Mouse (Mus musculus) midbrain, embryonic 11.5 days (tissue): ENCODE measurements around the gene Grik1. TPM values are rescaled to one million over a fixed set of nuclear protein-coding genes. Genes with fewer than 3 reads are reported as not detected.

Experiments used
- ATAC-seq: fragments of 200-750 bp; cut with Nextera tagmentation; 2 replicates; pipeline ENCODE4 v1.8.0; 2017; ENCODE audit warnings: moderate TSS enrichment, moderate library complexity; ENCODE audit not compliant: low FRiP score
- DNase-seq: peaks from one replicate; pipeline ENCODE4 v3.0.0; 2015; ENCODE audit warnings: low spot score; ENCODE audit errors: missing footprints
- H3K27ac ChIP-seq: fragments of 300-500 bp; sonication (generic); 2 replicates; pipeline ENCODE4 v1.5.1; 2014; ENCODE audit warnings: low read depth, low read length
- H3K27me3 ChIP-seq: fragments of 300-500 bp; sonication (generic); 2 replicates; pipeline ENCODE4 v1.6.1; 2014; ENCODE audit warnings: mild to moderate bottlenecking, low read length, moderate library complexity, mixed read lengths; ENCODE audit not compliant: control insufficient read depth, insufficient read depth
- H3K36me3 ChIP-seq: fragments of 300-500 bp; sonication (generic); 2 replicates; pipeline ENCODE4 v1.6.1; 2014; ENCODE audit warnings: mild to moderate bottlenecking, low read length, moderate library complexity, mixed read lengths; ENCODE audit not compliant: control insufficient read depth, insufficient read depth
- H3K4me1 ChIP-seq: fragments of 300-500 bp; sonication (generic); 2 replicates; pipeline ENCODE4 v1.6.1; 2014; ENCODE audit warnings: low read length; ENCODE audit not compliant: control insufficient read depth, insufficient read depth
- H3K4me2 ChIP-seq: fragments of 300-500 bp; sonication (generic); 2 replicates; pipeline ENCODE4 v1.6.1; 2014; ENCODE audit warnings: mild to moderate bottlenecking, moderate library complexity
- H3K4me3 ChIP-seq: fragments of 300-500 bp; sonication (generic); 2 replicates; pipeline ENCODE4 v1.5.1; 2014; ENCODE audit warnings: low read depth, low read length
- H3K9ac ChIP-seq: fragments of 300-500 bp; sonication (generic); 2 replicates; pipeline ENCODE4 v1.6.1; 2014; ENCODE audit warnings: low read length
- H3K9me3 ChIP-seq: fragments of 300-500 bp; sonication (generic); 2 replicates; pipeline ENCODE4 v1.6.1; 2016; ENCODE audit warnings: low read length; ENCODE audit not compliant: control insufficient read depth
- WGBS: fragments of 180-500 bp; shearing (Covaris S2); extraction: QIAGEN DNeasy Blood & Tissue Kit; methylation state at CpG from one replicate; pipeline ENCODE4 v1.1.7; 2014; 5-methylcytosine and 5-hydroxymethylcytosine counted together
- polyA plus RNA-seq: library from polyadenylated mRNA; unstranded; fragments of >200 nt; fragmentation: Nextera tagmentation; extraction: Ambion mirVana; gene quantifications from 2 replicates; pipeline ENCODE4 v1.2.1, GENCODE M21; 2014

Grik1 gene
- polyA plus RNA-seq, 1 experiment from 2014 or later, result 2.9 TPM

GRCm38 (mm10) chr16:88042458-88042857 is 247.6 kb downstream of the Grik1 start:
- Histone ChIP-seq H3K9me3 (no peaks in the 10 kb centered on the region), H3K27ac (no peak overlapping the region), H3K27me3 (no peaks in the 10 kb centered on the region), H3K4me2 (no peak overlapping the region), H3K9ac (no peak overlapping the region), H3K4me1 (no peaks in the 10 kb centered on the region), H3K36me3 (no peaks in the 10 kb centered on the region), H3K4me3 (no peak overlapping the region)
- peak; percentile 71 for DNase-seq
- no peak for ATAC-seq
- WGBS, result 82% methylated on average over 6 of the region's 6 CpGs

GRCm38 (mm10) chr16:88038503-88039091 is 251.5 kb downstream of the Grik1 start:
- 70% methylated on average over 11 of the region's 11 CpGs for WGBS

GRCm38 (mm10) chr16:87988805-87989204 is 301.3 kb downstream of the Grik1 start:
- ATAC-seq (peak; percentile 96), DNase-seq (peak; percentile 91)
- Histone ChIP-seq H3K9me3 (no peaks in the 10 kb centered on the region), H3K36me3 (no peaks in the 10 kb centered on the region), H3K9ac (no peak overlapping the region), H3K4me3 (no peak overlapping the region), H3K27ac (no peak overlapping the region), H3K27me3 (no peaks in the 10 kb centered on the region; the same call in 1 of the 2 replicates), H3K4me1 (peaks cover 6% of the 10 kb centered on the region; the same call in 1 of the 2 replicates), H3K4me2 (no peak overlapping the region)
- WGBS, result 22% methylated on average over 2 of the region's 2 CpGs

More at GRCm38 (mm10) chr16:88038503-88039091, 251.5 kb downstream of the Grik1 start:
- Histone ChIP-seq H3K27me3 (no peaks in the 10 kb centered on the region), H3K36me3 (no peaks in the 10 kb centered on the region), H3K9ac (no peak overlapping the region), H3K4me1 (no peaks in the 10 kb centered on the region), H3K4me2 (no peak overlapping the region), H3K9me3 (no peaks in the 10 kb centered on the region), H3K4me3 (no peak overlapping the region), H3K27ac (no peak overlapping the region)
- DNase-seq (peak; percentile 81), ATAC-seq (no peak)

GRCm38 (mm10) chr16:87984201-87984870 is 305.7 kb downstream of the Grik1 start:
- H3K9ac ChIP-seq, result no peak overlapping the region
- no peak overlapping the region for H3K27ac ChIP-seq
- DNase-seq (peak; percentile 33), ATAC-seq (no peak)
- H3K4me3 ChIP-seq, result no peak overlapping the region
- H3K36me3 ChIP-seq, result no peaks in the 10 kb centered on the region
- no peaks in the 10 kb centered on the region; the same call in 1 of the 2 replicates for H3K27me3 ChIP-seq
- no peak overlapping the region for H3K4me2 ChIP-seq
- no peaks in the 10 kb centered on the region for H3K9me3 ChIP-seq
- H3K4me1 ChIP-seq, result peaks cover 6% of the 10 kb centered on the region; the same call in 1 of the 2 replicates

- H3K9me3 ChIP-seq, result no peaks in the 10 kb centered on the region
- H3K4me1 ChIP-seq, result no peaks in the 10 kb centered on the region
- WGBS, result 81% methylated on average over 3 of the region's 3 CpGs
- no peak for ATAC-seq
- no peak overlapping the region for H3K9ac ChIP-seq
- H3K4me2 ChIP-seq, result no peak overlapping the region
- H3K36me3 ChIP-seq, result no peaks in the 10 kb centered on the region
- no peak overlapping the region for H3K27ac ChIP-seq
- peak; percentile 35 for DNase-seq
- no peak overlapping the region for H3K4me3 ChIP-seq
- no peaks in the 10 kb centered on the region for H3K27me3 ChIP-seq
These were observed 316.0 kb downstream of the Grik1 start for GRCm38 (mm10) chr16:87974076-87974443.

- DNase-seq (peak; percentile 49), ATAC-seq (no peak)
- H3K27me3 ChIP-seq, result no peaks in the 10 kb centered on the region
- H3K36me3 ChIP-seq, result no peaks in the 10 kb centered on the region
- no peak overlapping the region for H3K4me3 ChIP-seq
- no peak overlapping the region for H3K4me2 ChIP-seq
- H3K4me1 ChIP-seq, result no peaks in the 10 kb centered on the region
- H3K9me3 ChIP-seq, result no peaks in the 10 kb centered on the region
- 77% methylated on average over 2 of the region's 2 CpGs for WGBS
- no peak overlapping the region for H3K27ac ChIP-seq
- no peak overlapping the region for H3K9ac ChIP-seq
These were observed 316.5 kb downstream of the Grik1 start for GRCm38 (mm10) chr16:87973394-87974075.

GRCm38 (mm10) chr16:87971911-87972310 is 318.2 kb downstream of the Grik1 start:
- Histone ChIP-seq H3K4me3 (no peak overlapping the region), H3K9ac (no peak overlapping the region), H3K36me3 (no peaks in the 10 kb centered on the region), H3K4me1 (no peaks in the 10 kb centered on the region), H3K27me3 (no peaks in the 10 kb centered on the region), H3K9me3 (no peaks in the 10 kb centered on the region), H3K27ac (no peak overlapping the region), H3K4me2 (no peak overlapping the region)
- 81% methylated on average over 6 of the region's 6 CpGs for WGBS
- ATAC-seq (no peak), DNase-seq (peak; percentile 41)

GRCm38 (mm10) chr16:87969936-87970335 is 320.1 kb downstream of the Grik1 start:
- Histone ChIP-seq H3K4me2 (no peak overlapping the region), H3K9me3 (no peaks in the 10 kb centered on the region), H3K36me3 (no peaks in the 10 kb centered on the region), H3K4me3 (no peak overlapping the region), H3K27me3 (no peaks in the 10 kb centered on the region), H3K4me1 (no peaks in the 10 kb centered on the region), H3K9ac (no peak overlapping the region), H3K27ac (no peak overlapping the region)
- DNase-seq, result peak; percentile 33
- WGBS, result 78% methylated on average over 3 of the region's 3 CpGs
- no peak for ATAC-seq

GRCm38 (mm10) chr16:87961419-87961818 is 328.6 kb downstream of the Grik1 start:
- no peaks in the 10 kb centered on the region for H3K4me1 ChIP-seq

More at GRCm38 (mm10) chr16:87961419-87961818, 328.6 kb downstream of the Grik1 start:
- ATAC-seq (no peak), DNase-seq (peak; percentile 67)
- Histone ChIP-seq H3K4me3 (no peak overlapping the region), H3K9me3 (no peaks in the 10 kb centered on the region), H3K9ac (no peak overlapping the region), H3K27me3 (no peaks in the 10 kb centered on the region), H3K27ac (no peak overlapping the region), H3K36me3 (no peaks in the 10 kb centered on the region), H3K4me2 (no peak overlapping the region)
- 73% methylated on average over 6 of the region's 6 CpGs for WGBS
